Mouse (Mus musculus) midbrain, embryonic 14.5 days (tissue): Measurements from ENCODE around the gene Fosb. TPM values are rescaled to one million over a fixed set of nuclear protein-coding genes. Genes with fewer than 3 reads are reported as not detected.

ENCODE experiments used
- ATAC-seq: fragments of 200-750 bp; cut with Nextera tagmentation; 2 replicates; pipeline ENCODE4 v1.8.0; 2017; ENCODE audit warnings: moderate number of reproducible peaks, moderate library complexity; ENCODE audit not compliant: low FRiP score, low TSS enrichment
- DNase-seq: peaks from one replicate; pipeline ENCODE4 v3.0.0-alpha.2; 2015
- H3K27ac ChIP-seq: fragments of 300-500 bp; sonication (generic); replicated peaks from 2 replicates; pipeline ENCODE4 v1.5.1; 2014; ENCODE audit warnings: mild to moderate bottlenecking, low read depth, low read length, moderate library complexity
- H3K27me3 ChIP-seq: fragments of 300-500 bp; sonication (generic); 2 replicates; pipeline ENCODE4 v1.6.1; 2014; ENCODE audit warnings: low read length, control low read depth, mixed read lengths; ENCODE audit not compliant: control insufficient read depth, insufficient read depth
- H3K36me3 ChIP-seq: fragments of 300-500 bp; sonication (generic); 2 replicates; pipeline ENCODE4 v1.6.1; 2014; ENCODE audit warnings: low read length, control low read depth; ENCODE audit not compliant: control insufficient read depth, insufficient read depth
- H3K4me1 ChIP-seq: fragments of 300-500 bp; sonication (generic); 2 replicates; pipeline ENCODE4 v1.6.1; 2014; ENCODE audit warnings: mild to moderate bottlenecking, antibody characterized with exemption, low read length, control low read depth; ENCODE audit not compliant: control insufficient read depth, insufficient read depth
- H3K4me2 ChIP-seq: fragments of 300-500 bp; sonication (generic); 2 replicates; pipeline ENCODE4 v1.6.1; 2014; ENCODE audit warnings: mild to moderate bottlenecking, low read length, moderate library complexity
- H3K4me3 ChIP-seq: fragments of 300-500 bp; sonication (generic); replicated peaks from 2 replicates; pipeline ENCODE4 v1.5.1; 2014; ENCODE audit warnings: low read depth, low read length
- H3K9ac ChIP-seq: fragments of 300-500 bp; sonication (generic); replicated peaks from 2 replicates; pipeline ENCODE4 v1.6.1; 2014; ENCODE audit warnings: mild to moderate bottlenecking, low read length, moderate library complexity
- H3K9me3 ChIP-seq: fragments of 300-500 bp; sonication (generic); 2 replicates; pipeline ENCODE4 v1.6.1; 2016; ENCODE audit warnings: low read length, control low read depth, mixed read lengths; ENCODE audit not compliant: control insufficient read depth
- WGBS: fragments of 180-500 bp; shearing (Covaris S2); extraction: QIAGEN DNeasy Blood & Tissue Kit; methylation state at CpG from one replicate; pipeline ENCODE4 v1.1.7; 2014; 5-methylcytosine and 5-hydroxymethylcytosine counted together
- polyA plus RNA-seq: library from polyadenylated mRNA; unstranded; fragments of >200 nt; fragmentation: Nextera tagmentation; extraction: Ambion mirVana; gene quantifications from 2 replicates; pipeline ENCODE4 v1.2.1, GENCODE M21; 2014

The Fosb gene
- polyA plus RNA-seq, 1 experiment from 2014 or later = not detected

- Histone ChIP-seq H3K4me3 (no peak overlapping the region), H3K4me1 (peaks cover 16% of the 10 kb centered on the region), H3K36me3 (no peaks in the 10 kb centered on the region), H3K9me3 (no peaks in the 10 kb centered on the region), H3K9ac (no peak overlapping the region), H3K27ac (no peak overlapping the region), H3K4me2 (no peak overlapping the region), H3K27me3 (peaks cover 8% of the 10 kb centered on the region; the same call in 1 of the 2 replicates)
- ATAC-seq = no peak
- 67% methylated on average over 2 of the region's 2 CpGs for WGBS
- no peak for DNase-seq
Observed at GRCm38 (mm10) chr7:19338060-19338459, 28.2 kb upstream of the Fosb start.

GRCm38 (mm10) chr7:19337122-19337521 lies 27.3 kb upstream of the Fosb start:
- H3K9me3 ChIP-seq = no peaks in the 10 kb centered on the region
- WGBS = 79% methylated on average over 10 of the region's 10 CpGs
- H3K9ac ChIP-seq = no peak overlapping the region
- H3K36me3 ChIP-seq = no peaks in the 10 kb centered on the region
- H3K4me2 ChIP-seq = no peak overlapping the region
- ATAC-seq = no peak
- peaks cover 8% of the 10 kb centered on the region; the same call in 1 of the 2 replicates for H3K27me3 ChIP-seq
- H3K4me1 ChIP-seq = peaks cover 9% of the 10 kb centered on the region
- no peak overlapping the region for H3K4me3 ChIP-seq
- H3K27ac ChIP-seq = no peak overlapping the region
- DNase-seq = no peak

GRCm38 (mm10) chr7:19335583-19335982 lies 25.7 kb upstream of the Fosb start:
- Histone ChIP-seq H3K27me3 (no peaks in the 10 kb centered on the region), H3K9me3 (no peaks in the 10 kb centered on the region), H3K4me3 (no peak overlapping the region), H3K4me1 (no peaks in the 10 kb centered on the region), H3K36me3 (no peaks in the 10 kb centered on the region), H3K27ac (no peak overlapping the region), H3K9ac (no peak overlapping the region), H3K4me2 (no peak overlapping the region)
- 42% methylated on average over 3 of the region's 3 CpGs for WGBS
- DNase-seq (no peak), ATAC-seq (no peak)

GRCm38 (mm10) chr7:19332709-19333352 lies 23.0 kb upstream of the Fosb start:
- Histone ChIP-seq H3K36me3 (no peaks in the 10 kb centered on the region), H3K9ac (peak overlapping the region; percentile 86), H3K4me3 (peak overlapping the region; percentile 60), H3K4me2 (peak overlapping the region; percentile 86), H3K27ac (peak overlapping the region; percentile 85), H3K27me3 (no peaks in the 10 kb centered on the region), H3K9me3 (no peaks in the 10 kb centered on the region), H3K4me1 (no peaks in the 10 kb centered on the region)
- DNase-seq = peak; percentile 88
- WGBS = under 1% methylated on average over 52 of the region's 52 CpGs
- peak; percentile 58 for ATAC-seq

GRCm38 (mm10) chr7:19331910-19332309 lies 22.1 kb upstream of the Fosb start:
- Histone ChIP-seq H3K36me3 (no peaks in the 10 kb centered on the region), H3K4me3 (no peak overlapping the region), H3K4me2 (no peak overlapping the region), H3K27me3 (no peaks in the 10 kb centered on the region), H3K9me3 (no peaks in the 10 kb centered on the region), H3K4me1 (0 out of 2 replicates have a peak, but pooled peaks cover 4% of the 10 kb centered on the region), H3K27ac (no peak overlapping the region), H3K9ac (no peak overlapping the region)
- WGBS = 62% methylated on average over 2 of the region's 2 CpGs
- no peak for ATAC-seq
- DNase-seq = no peak

GRCm38 (mm10) chr7:19328425-19328824 lies 18.6 kb upstream of the Fosb start:
- H3K27ac ChIP-seq = no peak overlapping the region
- H3K9ac ChIP-seq = no peak overlapping the region
- no peaks in the 10 kb centered on the region for H3K36me3 ChIP-seq
- H3K9me3 ChIP-seq = no peaks in the 10 kb centered on the region
- H3K4me3 ChIP-seq = no peak overlapping the region
- ATAC-seq = no peak
- no peak for DNase-seq
- H3K4me2 ChIP-seq = no peak overlapping the region
- no peaks in the 10 kb centered on the region for H3K27me3 ChIP-seq
- H3K4me1 ChIP-seq = peaks cover 9% of the 10 kb centered on the region; the same call in 1 of the 2 replicates

GRCm38 (mm10) chr7:19327782-19328181 lies 17.9 kb upstream of the Fosb start:
- Histone ChIP-seq H3K9me3 (no peaks in the 10 kb centered on the region), H3K9ac (no peak overlapping the region), H3K27me3 (no peaks in the 10 kb centered on the region), H3K36me3 (no peaks in the 10 kb centered on the region), H3K27ac (no peak overlapping the region), H3K4me1 (peaks cover 9% of the 10 kb centered on the region; the same call in 1 of the 2 replicates), H3K4me3 (no peak overlapping the region), H3K4me2 (peak overlapping the region; percentile 67; the same call in 1 of the 2 replicates)
- WGBS = 86% methylated on average over 5 of the region's 5 CpGs
- DNase-seq = no peak
- no peak for ATAC-seq

- Histone ChIP-seq H3K4me3 (peak overlapping the region; percentile 29), H3K36me3 (no peaks in the 10 kb centered on the region), H3K9ac (peak overlapping the region; percentile 39), H3K4me2 (peak overlapping the region; percentile 67), H3K4me1 (peaks cover 9% of the 10 kb centered on the region; the same call in 1 of the 2 replicates), H3K9me3 (no peaks in the 10 kb centered on the region), H3K27ac (no peak overlapping the region), H3K27me3 (no peaks in the 10 kb centered on the region)
- under 1% methylated on average over 22 of the region's 22 CpGs for WGBS
- ATAC-seq (peak; percentile 65), DNase-seq (peak; percentile 86)
Observed at GRCm38 (mm10) chr7:19327128-19327527, 17.3 kb upstream of the Fosb start.

- WGBS = 0% methylated on average over 19 of the region's 20 CpGs
Observed at GRCm38 (mm10) chr7:19326359-19326758, 16.5 kb upstream of the Fosb start.

More at GRCm38 (mm10) chr7:19326359-19326758, 16.5 kb upstream of the Fosb start:
- Histone ChIP-seq H3K9ac (no peak overlapping the region; the same call in 1 of the 2 replicates), H3K27ac (peak overlapping the region; percentile 16; the same call in 1 of the 2 replicates), H3K9me3 (no peaks in the 10 kb centered on the region), H3K27me3 (no peaks in the 10 kb centered on the region), H3K4me1 (peaks cover 9% of the 10 kb centered on the region; the same call in 1 of the 2 replicates), H3K4me3 (peak overlapping the region; percentile 29), H3K4me2 (peak overlapping the region; percentile 67), H3K36me3 (no peaks in the 10 kb centered on the region)
- DNase-seq (peak; percentile 83), ATAC-seq (peak; percentile 55; the same call in 1 of the 2 replicates)
